Mouse (Mus musculus): ENCODE results near the gene Asic3. TPM values are rescaled to one million over a fixed set of nuclear protein-coding genes. Genes with fewer than 3 reads are reported as not detected.

Gene Asic3
- polyA plus RNA-seq, 1 experiment = 0.24 TPM

- Histone ChIP-seq H3K4me3 (no peak overlapping the region), H3K27me3 (ENCODE audit: control insufficient read depth, insufficient read depth, insufficient read length) (peaks cover 44% of the 10 kb centered on the region), H3K79me2 (ENCODE audit: control insufficient read depth, insufficient read depth) (no peaks in the 10 kb centered on the region), H3ac (ENCODE audit: control insufficient read depth, insufficient read length) (no peak overlapping the region), H3K36me3 (ENCODE audit: control insufficient read depth, insufficient read depth) (no peaks in the 10 kb centered on the region), H3K4me2 (ENCODE audit: low read depth) (no peak overlapping the region)
- TF ChIP-seq CEBPB (IDR thresholded peaks at IDR 0.05; ENCODE audit: insufficient read depth, poor library complexity, severe bottlenecking) (no peak), TCF12 (IDR thresholded peaks at IDR 0.05; ENCODE audit: insufficient read depth, poor library complexity, severe bottlenecking) (no peak), POLR2A (IDR thresholded peaks at IDR 0.05; ENCODE audit: insufficient read length, low read depth) (no peak), MYOD1 (IDR thresholded peaks at IDR 0.05; ENCODE audit: control insufficient read depth in 1 of 3, insufficient read length in 2 of 3, low read depth in 2 of 3) (no peak), USF1 (IDR thresholded peaks at IDR 0.05; ENCODE audit: low read depth) (no peak), REST (IDR thresholded peaks at IDR 0.05; ENCODE audit: insufficient read depth, insufficient read length) (no peak), MAX (IDR thresholded peaks at IDR 0.05; ENCODE audit: low read depth) (no peak), POLR2AphosphoS2 (IDR thresholded peaks at IDR 0.05; ENCODE audit: insufficient read length, low read depth) (no peak)
These were observed 48.2 kb upstream of the Asic3 start for GRCm38 (mm10) chr5:24364963-24365362.

- Histone ChIP-seq H3K27me3 (ENCODE audit: control insufficient read depth, insufficient read depth, insufficient read length) (peaks cover 48% of the 10 kb centered on the region), H3ac (ENCODE audit: control insufficient read depth, insufficient read length) (no peak overlapping the region), H3K4me2 (ENCODE audit: low read depth) (no peak overlapping the region), H3K4me3 (no peak overlapping the region), H3K36me3 (ENCODE audit: control insufficient read depth, insufficient read depth) (no peaks in the 10 kb centered on the region), H3K79me2 (ENCODE audit: control insufficient read depth, insufficient read depth) (no peaks in the 10 kb centered on the region)
- no peak for TF ChIP-seq SRF (IDR thresholded peaks at IDR 0.05; ENCODE audit: control insufficient read depth, insufficient read length, low read depth)
- TF ChIP-seq CEBPB (IDR thresholded peaks at IDR 0.05; ENCODE audit: insufficient read depth, poor library complexity, severe bottlenecking) = no peak
- TF ChIP-seq MYOD1 (IDR thresholded peaks at IDR 0.05; ENCODE audit: control insufficient read depth in 1 of 3, insufficient read length in 2 of 3, low read depth in 2 of 3) = no peak
- TF ChIP-seq E2F4 (IDR thresholded peaks at IDR 0.05; ENCODE audit: insufficient read depth) = no peak
- no peak for TF ChIP-seq MYOG (IDR thresholded peaks at IDR 0.05; ENCODE audit: control insufficient read depth in 1 of 3, insufficient read depth in 1 of 3, insufficient read length in 2 of 3, low read depth in 2 of 3)
- no peak for TF ChIP-seq TCF12 (IDR thresholded peaks at IDR 0.05; ENCODE audit: insufficient read depth, poor library complexity, severe bottlenecking)
- no peak for TF ChIP-seq TCF3 (IDR thresholded peaks at IDR 0.05; ENCODE audit: insufficient read length, low read depth)
- no peak for TF ChIP-seq MAX (IDR thresholded peaks at IDR 0.05; ENCODE audit: low read depth)
- no peak for TF ChIP-seq POLR2AphosphoS2 (IDR thresholded peaks at IDR 0.05; ENCODE audit: insufficient read length, low read depth)
- TF ChIP-seq REST (IDR thresholded peaks at IDR 0.05; ENCODE audit: insufficient read depth, insufficient read length) = no peak
- TF ChIP-seq POLR2A (IDR thresholded peaks at IDR 0.05; ENCODE audit: insufficient read length, low read depth) = no peak
- TF ChIP-seq USF1 (IDR thresholded peaks at IDR 0.05; ENCODE audit: low read depth) = no peak
These were observed 47.7 kb upstream of the Asic3 start for GRCm38 (mm10) chr5:24365528-24365927.

DNA sequence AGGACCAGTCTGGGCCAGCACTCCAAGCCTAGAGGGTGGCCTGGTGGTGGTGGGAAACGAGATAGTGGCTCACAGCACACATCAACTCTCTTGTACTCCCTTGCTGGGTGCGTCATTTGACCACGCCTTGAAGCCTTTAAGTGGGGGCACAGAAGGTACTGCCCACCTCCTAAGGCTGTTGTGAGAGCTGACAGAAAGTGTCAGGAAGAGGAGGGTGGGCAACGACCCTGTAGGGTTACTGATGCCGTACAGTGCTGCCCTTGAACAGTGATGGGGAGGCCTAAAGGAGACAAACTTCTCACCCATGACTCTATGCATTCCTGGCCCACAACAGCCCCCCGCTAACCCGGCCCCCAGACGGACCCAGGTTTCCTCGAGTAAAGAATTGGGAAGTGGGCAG is 46.8 kb upstream of the Asic3 start:
- Histone ChIP-seq H3K4me2 (ENCODE audit: low read depth) (no peak overlapping the region), H3ac (ENCODE audit: control insufficient read depth, insufficient read length) (no peak overlapping the region), H3K36me3 (ENCODE audit: control insufficient read depth, insufficient read depth) (no peaks in the 10 kb centered on the region), H3K79me2 (ENCODE audit: control insufficient read depth, insufficient read depth) (no peaks in the 10 kb centered on the region), H3K4me3 (no peak overlapping the region), H3K27me3 (ENCODE audit: control insufficient read depth, insufficient read depth, insufficient read length) (peaks cover 48% of the 10 kb centered on the region)
- TF ChIP-seq E2F4 (IDR thresholded peaks at IDR 0.05; ENCODE audit: insufficient read depth) = no peak

DNA sequence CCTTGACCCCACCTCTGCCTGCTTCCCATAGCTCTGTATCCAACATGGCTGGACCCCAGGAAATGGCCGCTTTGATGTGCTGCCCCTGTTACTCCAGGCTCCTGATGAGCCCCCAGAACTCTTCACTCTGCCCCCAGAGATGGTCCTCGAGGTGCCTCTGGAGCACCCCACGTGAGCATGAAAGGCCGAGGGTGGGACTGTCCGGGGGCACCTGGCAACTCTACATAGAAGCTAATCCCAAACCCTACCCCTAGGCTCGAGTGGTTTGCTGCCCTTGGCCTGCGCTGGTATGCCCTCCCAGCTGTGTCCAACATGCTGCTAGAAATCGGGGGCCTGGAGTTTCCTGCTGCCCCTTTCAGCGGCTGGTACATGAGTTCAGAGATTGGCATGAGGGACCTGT is 43.4 kb upstream of the Asic3 start:
- Histone ChIP-seq H3K4me3 (no peak overlapping the region), H3K4me2 (ENCODE audit: low read depth) (no peak overlapping the region), H3K36me3 (ENCODE audit: control insufficient read depth, insufficient read depth) (no peaks in the 10 kb centered on the region), H3K79me2 (ENCODE audit: control insufficient read depth, insufficient read depth) (no peaks in the 10 kb centered on the region), H3K27me3 (ENCODE audit: control insufficient read depth, insufficient read depth, insufficient read length) (peaks cover 44% of the 10 kb centered on the region), H3ac (ENCODE audit: control insufficient read depth, insufficient read length) (no peak overlapping the region)
- no peak for TF ChIP-seq MYOG (IDR thresholded peaks at IDR 0.05; ENCODE audit: control insufficient read depth in 1 of 3, insufficient read depth in 1 of 3, insufficient read length in 2 of 3, low read depth in 2 of 3)
- no peak for TF ChIP-seq SRF (IDR thresholded peaks at IDR 0.05; ENCODE audit: control insufficient read depth, insufficient read length, low read depth)
- TF ChIP-seq CEBPB (IDR thresholded peaks at IDR 0.05; ENCODE audit: insufficient read depth, poor library complexity, severe bottlenecking) = no peak
- TF ChIP-seq USF1 (IDR thresholded peaks at IDR 0.05; ENCODE audit: low read depth) = no peak
- TF ChIP-seq MAX (IDR thresholded peaks at IDR 0.05; ENCODE audit: low read depth) = no peak
- no peak for TF ChIP-seq TCF3 (IDR thresholded peaks at IDR 0.05; ENCODE audit: insufficient read length, low read depth)
- TF ChIP-seq REST (IDR thresholded peaks at IDR 0.05; ENCODE audit: insufficient read depth, insufficient read length) = no peak
- TF ChIP-seq MYOD1 (IDR thresholded peaks at IDR 0.05; ENCODE audit: control insufficient read depth in 1 of 3, insufficient read length in 2 of 3, low read depth in 2 of 3) = no peak
- TF ChIP-seq POLR2AphosphoS2 (IDR thresholded peaks at IDR 0.05; ENCODE audit: insufficient read length, low read depth) = no peak
- TF ChIP-seq POLR2A (IDR thresholded peaks at IDR 0.05; ENCODE audit: insufficient read length, low read depth) = no peak
- no peak for TF ChIP-seq TCF12 (IDR thresholded peaks at IDR 0.05; ENCODE audit: insufficient read depth, poor library complexity, severe bottlenecking)
- TF ChIP-seq E2F4 (IDR thresholded peaks at IDR 0.05; ENCODE audit: insufficient read depth) = no peak

DNA sequence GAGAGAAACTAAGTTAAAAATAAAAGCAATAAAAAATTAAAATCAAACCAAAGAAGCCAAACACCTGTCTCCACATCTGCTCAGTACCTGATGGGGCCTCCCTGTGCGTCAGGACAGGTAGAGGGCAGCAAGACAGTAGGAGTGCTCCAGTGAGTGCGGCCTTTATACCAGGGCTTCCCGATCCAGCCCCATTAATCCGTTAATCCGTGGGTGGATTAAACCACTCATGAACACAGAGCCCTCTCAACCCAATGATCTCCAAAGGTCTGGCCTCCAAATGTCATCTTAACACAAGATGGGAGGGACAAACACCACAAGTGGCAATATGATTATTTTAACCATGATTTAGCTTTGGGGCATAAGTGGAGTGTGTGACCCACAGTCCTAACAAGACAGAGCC is 39.4 kb upstream of the Asic3 start:
- no peak overlapping the region for H3ac ChIP-seq (ENCODE audit: control insufficient read depth, insufficient read length)
- H3K79me2 ChIP-seq (ENCODE audit: control insufficient read depth, insufficient read depth) = no peaks in the 10 kb centered on the region

More for the DNA sequence above, 39.4 kb upstream of the Asic3 start:
- Histone ChIP-seq H3K4me3 (no peak overlapping the region), H3K36me3 (ENCODE audit: control insufficient read depth, insufficient read depth) (no peaks in the 10 kb centered on the region), H3K27me3 (ENCODE audit: control insufficient read depth, insufficient read depth, insufficient read length) (peaks cover 20% of the 10 kb centered on the region), H3K4me2 (ENCODE audit: low read depth) (no peak overlapping the region)
- TF ChIP-seq TCF3 (IDR thresholded peaks at IDR 0.05; ENCODE audit: insufficient read length, low read depth) (no peak), MYOD1 (IDR thresholded peaks at IDR 0.05; ENCODE audit: control insufficient read depth in 1 of 3, insufficient read length in 2 of 3, low read depth in 2 of 3) (no peak), MAX (IDR thresholded peaks at IDR 0.05; ENCODE audit: low read depth) (no peak), POLR2AphosphoS2 (IDR thresholded peaks at IDR 0.05; ENCODE audit: insufficient read length, low read depth) (no peak), REST (IDR thresholded peaks at IDR 0.05; ENCODE audit: insufficient read depth, insufficient read length) (no peak), CEBPB (IDR thresholded peaks at IDR 0.05; ENCODE audit: insufficient read depth, poor library complexity, severe bottlenecking) (no peak), MYOG (IDR thresholded peaks at IDR 0.05; ENCODE audit: control insufficient read depth in 1 of 3, insufficient read depth in 1 of 3, insufficient read length in 2 of 3, low read depth in 2 of 3) (no peak), TCF12 (IDR thresholded peaks at IDR 0.05; ENCODE audit: insufficient read depth, poor library complexity, severe bottlenecking) (no peak), SRF (IDR thresholded peaks at IDR 0.05; ENCODE audit: control insufficient read depth, insufficient read length, low read depth) (no peak), POLR2A (IDR thresholded peaks at IDR 0.05; ENCODE audit: insufficient read length, low read depth) (no peak), USF1 (IDR thresholded peaks at IDR 0.05; ENCODE audit: low read depth) (no peak), E2F4 (IDR thresholded peaks at IDR 0.05; ENCODE audit: insufficient read depth) (no peak)

All from myocyte (in vitro differentiated cells).